Mouse (Mus musculus) forebrain, embryonic 11.5 days (tissue): ENCODE measurements at regions not wholly inside any gene's neighbourhood (a gene's known extent, or its start where the extent isn't known, plus 50 kb on each side); places are given as distances from the start of the nearest gene placed in this dataset.
A peak's percentile ranks its signal among the peaks of the same experiment; 100 is the strongest.

Source experiments
- ATAC-seq: fragments of 200-750 bp; cut with Nextera tagmentation; replicated peaks from 2 replicates; pipeline ENCODE4 v1.8.0; 2017; ENCODE audit warnings: moderate TSS enrichment; ENCODE audit not compliant: low FRiP score
- DNase-seq: peaks from one replicate; pipeline ENCODE4 v3.0.0-alpha.2; 2017; ENCODE audit warnings: low spot score
- H3K27ac ChIP-seq: fragments of 300-500 bp; sonication (generic); 2 replicates; pipeline ENCODE4 v1.5.1; 2014; ENCODE audit warnings: low read depth, low read length
- H3K27me3 ChIP-seq: fragments of 300-500 bp; sonication (generic); 2 replicates; pipeline ENCODE4 v1.6.1; 2014; ENCODE audit warnings: mild to moderate bottlenecking, low read length, mixed read lengths; ENCODE audit not compliant: control insufficient read depth, insufficient read depth
- H3K36me3 ChIP-seq: fragments of 300-500 bp; sonication (generic); 2 replicates; pipeline ENCODE4 v1.6.1; 2014; ENCODE audit warnings: mild to moderate bottlenecking, low read length, moderate library complexity, mixed read lengths; ENCODE audit not compliant: control insufficient read depth, insufficient read depth
- H3K4me1 ChIP-seq: fragments of 300-500 bp; sonication (generic); replicated peaks from 2 replicates; pipeline ENCODE4 v1.6.1; 2014; ENCODE audit warnings: low read length, mixed read lengths; ENCODE audit not compliant: control insufficient read depth, insufficient read depth
- H3K4me2 ChIP-seq: fragments of 300-500 bp; sonication (generic); 2 replicates; pipeline ENCODE4 v1.6.1; 2014; ENCODE audit warnings: low read depth, mild to moderate bottlenecking, low read length, moderate library complexity, mixed read lengths; ENCODE audit not compliant: severe bottlenecking
- H3K4me3 ChIP-seq: fragments of 300-500 bp; sonication (generic); 2 replicates; pipeline ENCODE4 v1.5.1; 2014; ENCODE audit warnings: low read depth, low read length
- H3K9ac ChIP-seq: fragments of 300-500 bp; sonication (generic); 2 replicates; pipeline ENCODE4 v1.6.1; 2014; ENCODE audit warnings: low read length
- H3K9me3 ChIP-seq: fragments of 300-500 bp; sonication (generic); 2 replicates; pipeline ENCODE4 v1.6.1; 2016; ENCODE audit warnings: low read length, mixed read lengths; ENCODE audit not compliant: control insufficient read depth
- WGBS: fragments of 180-500 bp; shearing (Covaris S2); extraction: QIAGEN DNeasy Blood & Tissue Kit; methylation state at CpG from one replicate; pipeline ENCODE4 v1.1.7; 2014; 5-methylcytosine and 5-hydroxymethylcytosine counted together

GRCm38 (mm10) chr13:80502927-80503326 is 380.3 kb upstream of the Arrdc3 start:
- no peak overlapping the region for H3K4me2 ChIP-seq
- ATAC-seq (no peak), DNase-seq (no peak)
- H3K27me3 ChIP-seq = no peaks in the 10 kb centered on the region
- H3K4me1 ChIP-seq = no peaks in the 10 kb centered on the region
- H3K4me3 ChIP-seq = no peak overlapping the region
- H3K9me3 ChIP-seq = no peaks in the 10 kb centered on the region
- H3K9ac ChIP-seq = no peak overlapping the region
- H3K27ac ChIP-seq = no peak overlapping the region
- H3K36me3 ChIP-seq = no peaks in the 10 kb centered on the region
- WGBS = 79% methylated on average over 1 of the region's 1 CpGs

- ATAC-seq = peak; percentile 70; the same call in 1 of the 2 replicates
- no peak overlapping the region for H3K27ac ChIP-seq
- DNase-seq = no peak
Observed at GRCm38 (mm10) chr13:80514171-80514981, 368.8 kb upstream of the Arrdc3 start.

GRCm38 (mm10) chr13:80514982-80515253 is 368.3 kb upstream of the Arrdc3 start:
- Histone ChIP-seq H3K4me2 (no peak overlapping the region), H3K9ac (no peak overlapping the region), H3K27me3 (no peaks in the 10 kb centered on the region), H3K27ac (no peak overlapping the region), H3K36me3 (no peaks in the 10 kb centered on the region), H3K4me1 (no peaks in the 10 kb centered on the region), H3K4me3 (no peak overlapping the region), H3K9me3 (no peaks in the 10 kb centered on the region)
- DNase-seq (no peak), ATAC-seq (no peak; the same call in 1 of the 2 replicates)
- WGBS = 50% methylated on average over 4 of the region's 4 CpGs

More at GRCm38 (mm10) chr13:80514171-80514981, 368.8 kb upstream of the Arrdc3 start:
- Histone ChIP-seq H3K36me3 (no peaks in the 10 kb centered on the region), H3K9ac (no peak overlapping the region), H3K4me1 (no peaks in the 10 kb centered on the region), H3K9me3 (no peaks in the 10 kb centered on the region), H3K4me2 (no peak overlapping the region), H3K27me3 (no peaks in the 10 kb centered on the region), H3K4me3 (no peak overlapping the region)
- 28% methylated on average over 3 of the region's 3 CpGs for WGBS

- H3K4me2 ChIP-seq = no peak overlapping the region
- H3K4me3 ChIP-seq = no peak overlapping the region
- H3K27ac ChIP-seq = no peak overlapping the region
- no peaks in the 10 kb centered on the region for H3K4me1 ChIP-seq
- WGBS = 68% methylated on average over 1 of the region's 1 CpGs
- H3K9me3 ChIP-seq = no peaks in the 10 kb centered on the region
- H3K9ac ChIP-seq = no peak overlapping the region
- ATAC-seq = no peak
- H3K27me3 ChIP-seq = no peaks in the 10 kb centered on the region
- DNase-seq = no peak
- no peaks in the 10 kb centered on the region for H3K36me3 ChIP-seq
Observed at GRCm38 (mm10) chr13:80518836-80519235, 364.3 kb upstream of the Arrdc3 start.

GRCm38 (mm10) chr13:80519792-80520191 is 363.4 kb upstream of the Arrdc3 start:
- Histone ChIP-seq H3K4me1 (no peaks in the 10 kb centered on the region), H3K27me3 (no peaks in the 10 kb centered on the region), H3K4me2 (no peak overlapping the region), H3K9me3 (no peaks in the 10 kb centered on the region), H3K4me3 (no peak overlapping the region), H3K36me3 (no peaks in the 10 kb centered on the region), H3K27ac (no peak overlapping the region), H3K9ac (no peak overlapping the region)
- DNase-seq (no peak), ATAC-seq (no peak)
- WGBS = 79% methylated on average over 4 of the region's 4 CpGs

GRCm38 (mm10) chr13:80535755-80536350 is 347.3 kb upstream of the Arrdc3 start:
- no peaks in the 10 kb centered on the region for H3K9me3 ChIP-seq
- H3K27me3 ChIP-seq = no peaks in the 10 kb centered on the region
- H3K4me2 ChIP-seq = no peak overlapping the region
- WGBS = 80% methylated on average over 1 of the region's 1 CpGs
- DNase-seq = no peak
- no peak overlapping the region for H3K9ac ChIP-seq
- no peak overlapping the region for H3K4me3 ChIP-seq
- ATAC-seq = no peak
- H3K4me1 ChIP-seq = no peaks in the 10 kb centered on the region
- H3K36me3 ChIP-seq = no peaks in the 10 kb centered on the region
- no peak overlapping the region for H3K27ac ChIP-seq

- Histone ChIP-seq H3K9ac (no peak overlapping the region), H3K27ac (no peak overlapping the region), H3K36me3 (no peaks in the 10 kb centered on the region), H3K4me1 (no peaks in the 10 kb centered on the region), H3K4me3 (no peak overlapping the region), H3K4me2 (no peak overlapping the region), H3K27me3 (no peaks in the 10 kb centered on the region), H3K9me3 (no peaks in the 10 kb centered on the region)
- ATAC-seq = no peak
- DNase-seq = no peak
- WGBS = 86% methylated on average over 1 of the region's 1 CpGs
Observed at GRCm38 (mm10) chr13:80544951-80545350, 338.2 kb upstream of the Arrdc3 start.

GRCm38 (mm10) chr13:80557156-80557555 is 326.0 kb upstream of the Arrdc3 start:
- Histone ChIP-seq H3K9ac (no peak overlapping the region), H3K4me3 (no peak overlapping the region), H3K27me3 (no peaks in the 10 kb centered on the region), H3K4me2 (no peak overlapping the region), H3K36me3 (no peaks in the 10 kb centered on the region), H3K4me1 (no peaks in the 10 kb centered on the region), H3K27ac (no peak overlapping the region), H3K9me3 (no peaks in the 10 kb centered on the region)
- ATAC-seq (0 out of 2 replicates have a peak, but pooled peaks have one; percentile 55), DNase-seq (no peak)
